Mouse (Mus musculus) C2C12 (cell line): ENCODE results near the gene 4930402F06Rik. TPM values are rescaled to one million over a fixed set of nuclear protein-coding genes. Genes with fewer than 3 reads are reported as not detected.

Experiments used
- H3K27me3 ChIP-seq: one replicate; pipeline ENCODE4 v1.6.1; 2011; ENCODE audit not compliant: control insufficient read depth, insufficient read depth, insufficient read length
- H3K36me3 ChIP-seq: one replicate; pipeline ENCODE4 v1.6.1; 2011; ENCODE audit not compliant: control insufficient read depth, insufficient read depth
- H3K4me3 ChIP-seq: one replicate; pipeline ENCODE4 v1.5.1; 2011; ENCODE audit warnings: mild to moderate bottlenecking, control low read depth; ENCODE audit not compliant: poor library complexity, insufficient read depth, severe bottlenecking
- H3K79me2 ChIP-seq: one replicate; pipeline ENCODE4 v1.6.1; 2011; ENCODE audit not compliant: control insufficient read depth, insufficient read depth
- H3K79me3 ChIP-seq: one replicate; pipeline ENCODE4 v1.6.1; 2011; ENCODE audit warnings: low read depth, control low read depth
- H3ac ChIP-seq: one replicate; pipeline ENCODE3; 2011; ENCODE audit warnings: low read depth; ENCODE audit not compliant: control insufficient read depth, insufficient read length
- CEBPB ChIP-seq: IDR thresholded peaks from one replicate; pipeline ENCODE4 v1.6.1; 2011; ENCODE audit warnings: low read depth, mild to moderate bottlenecking, control low read depth, moderate library complexity
- CTCF ChIP-seq: IDR thresholded peaks from one replicate; pipeline ENCODE4 v1.5.1; 2011; ENCODE audit not compliant: control insufficient read depth, insufficient read depth, insufficient read length
- FOSL1 ChIP-seq: IDR thresholded peaks from one replicate; pipeline ENCODE4 v1.8.0; 2011; ENCODE audit warnings: mild to moderate bottlenecking, low read length; ENCODE audit not compliant: poor library complexity, insufficient read depth, severe bottlenecking
- MAX ChIP-seq: IDR thresholded peaks from one replicate; pipeline ENCODE4 v1.6.1; 2011; ENCODE audit warnings: mild to moderate bottlenecking, control low read depth
- MYOD1 ChIP-seq: IDR thresholded peaks from one replicate; pipeline ENCODE4 v1.6.1; 2011; ENCODE audit warnings: low read depth; ENCODE audit not compliant: control insufficient read depth, insufficient read length
- MYOG ChIP-seq: IDR thresholded peaks from one replicate; pipeline ENCODE4 v1.6.1; 2011; ENCODE audit not compliant: control insufficient read depth, insufficient read length; ENCODE audit errors: extremely low read depth
- USF1 ChIP-seq: IDR thresholded peaks from one replicate; pipeline ENCODE4 v1.6.1; 2011; ENCODE audit warnings: low read depth, mild to moderate bottlenecking, control low read depth, moderate library complexity
- polyA plus RNA-seq: library from polyadenylated mRNA; unstranded; fragments of >200 nt; fragmentation: generic; extraction: Trizol; gene quantifications from one replicate; pipeline ENCODE4 v1.2.1, GENCODE M21; 2012; ENCODE audit warnings: missing spikeins

Gene 4930402F06Rik
- polyA plus RNA-seq, 1 experiment: not detected

- H3K79me2 ChIP-seq: peaks cover 49% of the 10 kb centered on the region
- H3ac ChIP-seq: peak within 1 kb of the TSS; percentile 58
- TF ChIP-seq MAX (peak; percentile 72), CEBPB (no peak)
- H3K36me3 ChIP-seq: no peaks in the 10 kb centered on the region
- peak within 1 kb of the TSS; percentile 60 for H3K4me3 ChIP-seq
- peaks cover 20% of the 10 kb centered on the region for H3K79me3 ChIP-seq
- H3K27me3 ChIP-seq: no peaks in the 10 kb centered on the region
Observed at GRCm38 (mm10) chr2:35336388-35337280, 60.3 kb downstream of the 4930402F06Rik start, which contains the start of gene Stom. Stom (minus strand) TSS chr2:35336976.

GRCm38 (mm10) chr2:35335620-35336019, 61.4 kb downstream of the 4930402F06Rik start:
- no peak for TF ChIP-seq CEBPB
- no peak for TF ChIP-seq MYOG
- TF ChIP-seq MYOD1: no peak
- H3K79me3 ChIP-seq: peaks cover 23% of the 10 kb centered on the region
- peak overlapping the region; percentile 18 for H3ac ChIP-seq
- H3K27me3 ChIP-seq: no peaks in the 10 kb centered on the region
- peak overlapping the region; percentile 60 for H3K4me3 ChIP-seq
- H3K79me2 ChIP-seq: peaks cover 59% of the 10 kb centered on the region
- H3K36me3 ChIP-seq: no peaks in the 10 kb centered on the region

- Histone ChIP-seq H3K79me2 (peaks cover 68% of the 10 kb centered on the region), H3K4me3 (no peak overlapping the region), H3K79me3 (peaks cover 23% of the 10 kb centered on the region), H3K27me3 (no peaks in the 10 kb centered on the region), H3ac (no peak overlapping the region), H3K36me3 (no peaks in the 10 kb centered on the region)
- TF ChIP-seq MYOG (no peak), CEBPB (peak; percentile 4)
Observed at GRCm38 (mm10) chr2:35333670-35334069, 63.3 kb downstream of the 4930402F06Rik start.

- H3K4me3 ChIP-seq: no peak overlapping the region
- no peak for TF ChIP-seq MYOG
- TF ChIP-seq USF1: no peak
- TF ChIP-seq MAX: no peak
- no peak for TF ChIP-seq CTCF
- TF ChIP-seq MYOD1: no peak
- TF ChIP-seq CEBPB: no peak
- H3ac ChIP-seq: no peak overlapping the region
- no peaks in the 10 kb centered on the region for H3K27me3 ChIP-seq
- peaks cover 23% of the 10 kb centered on the region for H3K79me3 ChIP-seq
- H3K36me3 ChIP-seq: no peaks in the 10 kb centered on the region
- H3K79me2 ChIP-seq: peaks cover 64% of the 10 kb centered on the region
Observed at GRCm38 (mm10) chr2:35331205-35331604, 65.8 kb downstream of the 4930402F06Rik start.

- Histone ChIP-seq H3ac (no peak overlapping the region), H3K79me3 (peaks cover 12% of the 10 kb centered on the region), H3K27me3 (no peaks in the 10 kb centered on the region), H3K79me2 (peaks cover 43% of the 10 kb centered on the region), H3K4me3 (no peak overlapping the region), H3K36me3 (peaks cover 8% of the 10 kb centered on the region)
- TF ChIP-seq USF1 (no peak), MAX (no peak), FOSL1 (no peak), CTCF (no peak), MYOG (no peak), CEBPB (no peak), MYOD1 (no peak)
Observed at GRCm38 (mm10) chr2:35329061-35329460, 67.9 kb downstream of the 4930402F06Rik start.

GRCm38 (mm10) chr2:35328064-35328792, 68.7 kb downstream of the 4930402F06Rik start:
- Histone ChIP-seq H3K79me3 (peaks cover 12% of the 10 kb centered on the region), H3K27me3 (no peaks in the 10 kb centered on the region), H3K36me3 (peaks cover 16% of the 10 kb centered on the region), H3K79me2 (peaks cover 36% of the 10 kb centered on the region), H3K4me3 (no peak overlapping the region), H3ac (no peak overlapping the region)
- no peak for TF ChIP-seq CTCF
- no peak for TF ChIP-seq USF1
- no peak for TF ChIP-seq MYOG
- no peak for TF ChIP-seq CEBPB
- TF ChIP-seq MAX: no peak
- TF ChIP-seq MYOD1: no peak
- no peak for TF ChIP-seq FOSL1
